Mouse (Mus musculus) CD4-positive, CD25-positive, alpha-beta regulatory T cell, adult 4 months (primary cell): ENCODE results near the gene Lrig1. TPM values are rescaled to one million over a fixed set of nuclear protein-coding genes. Genes with fewer than 3 reads are reported as not detected.

Experiments used
- ATAC-seq: one replicate; pipeline ENCODE4 v1.8.0; 2017
- polyA plus RNA-seq, 2 experiments: library from polyadenylated mRNA; unstranded; fragments of 100-300 nt; shearing (Covaris generic); gene quantifications; one replicate each; pipeline ENCODE4 v1.2.1; 2017

The Lrig1 gene
- polyA plus RNA-seq, 2 experiments from 2014 or later, result 30.8 to 38.6 TPM

DNA sequence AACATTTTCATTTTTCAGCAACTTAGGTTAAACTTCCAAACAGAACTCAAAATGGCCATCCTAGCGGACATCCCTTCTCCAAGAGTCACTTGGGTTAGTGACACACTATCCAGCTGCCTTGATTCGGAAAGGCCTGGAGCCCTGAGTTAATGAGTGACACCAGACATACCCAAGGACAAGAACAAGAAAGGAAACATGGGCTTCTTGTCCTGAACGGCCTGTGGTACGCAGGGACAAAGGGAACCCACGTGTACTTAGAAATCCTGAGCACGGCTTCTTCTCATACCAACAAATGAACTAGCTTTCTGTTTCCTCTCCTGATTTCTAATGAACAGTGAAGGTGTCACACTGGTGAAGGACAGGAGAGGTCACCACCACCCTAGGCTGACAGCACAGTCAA lies 85.6 kb downstream of the Lrig1 start:
- ATAC-seq, result no peak

DNA sequence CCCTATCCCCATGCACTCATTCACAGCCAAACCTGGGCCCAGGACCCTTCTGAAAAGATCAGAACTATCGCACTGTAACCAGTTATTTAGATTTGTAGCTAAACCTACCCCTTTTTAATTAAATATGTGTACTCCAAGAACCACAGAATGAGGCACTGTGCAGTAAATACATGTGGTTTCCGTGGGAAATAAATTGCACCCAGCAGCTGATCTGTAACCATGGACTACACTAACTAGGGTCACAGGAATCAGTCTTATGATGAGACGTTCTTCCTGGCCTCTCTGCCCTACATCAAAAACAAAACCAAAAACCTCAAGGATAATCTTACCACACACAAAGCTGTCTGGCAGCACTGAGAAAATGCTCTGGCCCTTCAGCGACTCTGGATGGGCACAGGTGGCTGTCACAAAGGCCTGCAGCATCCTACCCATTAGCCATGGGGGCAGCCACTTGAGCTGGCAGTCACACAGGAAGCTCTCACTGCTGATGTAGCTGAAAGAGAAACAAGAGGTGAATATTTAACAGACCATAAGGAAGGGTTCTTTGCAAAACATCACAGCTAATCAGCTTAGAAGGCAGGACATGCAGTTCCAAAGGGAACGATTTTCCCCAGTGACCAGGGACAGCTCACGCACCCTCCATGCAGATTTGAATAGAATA lies 86.6 kb downstream of the Lrig1 start:
- peak; percentile 16 for ATAC-seq

DNA sequence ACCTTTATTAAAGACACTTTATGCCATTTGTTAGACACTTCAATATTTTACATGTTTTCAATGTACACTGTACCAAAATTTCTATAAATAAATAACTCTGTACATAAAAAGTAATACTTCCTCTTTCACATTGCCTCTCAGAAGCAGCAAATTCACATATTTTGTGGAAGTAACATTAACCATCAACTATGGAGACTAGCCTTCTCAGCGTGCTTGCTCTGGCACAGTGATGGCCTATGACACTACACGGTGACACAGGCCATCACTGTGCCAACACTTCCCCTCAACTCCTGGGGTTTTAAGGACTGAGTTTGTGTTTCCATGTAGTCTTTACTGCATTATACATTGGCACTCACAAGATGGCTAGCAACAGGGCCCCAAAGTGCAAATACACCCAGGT lies 95.4 kb downstream of the Lrig1 start:
- ATAC-seq, result no peak

DNA sequence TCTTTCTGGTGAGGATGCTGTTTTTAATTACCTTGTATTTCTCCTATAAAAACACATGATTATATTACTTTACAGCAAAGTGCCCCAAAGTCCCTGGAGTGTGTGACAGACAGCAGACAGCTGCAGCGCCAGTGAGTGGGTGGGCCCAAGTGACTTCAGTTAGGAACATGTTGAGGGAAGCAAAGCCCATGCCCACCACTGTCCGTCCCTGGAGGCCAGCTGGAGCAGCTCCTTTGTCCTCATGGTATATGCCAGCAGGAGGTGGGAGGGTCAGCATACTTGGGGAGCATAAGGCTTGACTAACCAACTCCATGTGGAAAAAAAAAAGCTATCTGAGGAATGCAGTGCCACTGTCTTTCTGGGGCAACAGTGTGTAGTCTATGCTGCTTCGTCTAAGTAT lies 95.9 kb downstream of the Lrig1 start:
- no peak for ATAC-seq

DNA sequence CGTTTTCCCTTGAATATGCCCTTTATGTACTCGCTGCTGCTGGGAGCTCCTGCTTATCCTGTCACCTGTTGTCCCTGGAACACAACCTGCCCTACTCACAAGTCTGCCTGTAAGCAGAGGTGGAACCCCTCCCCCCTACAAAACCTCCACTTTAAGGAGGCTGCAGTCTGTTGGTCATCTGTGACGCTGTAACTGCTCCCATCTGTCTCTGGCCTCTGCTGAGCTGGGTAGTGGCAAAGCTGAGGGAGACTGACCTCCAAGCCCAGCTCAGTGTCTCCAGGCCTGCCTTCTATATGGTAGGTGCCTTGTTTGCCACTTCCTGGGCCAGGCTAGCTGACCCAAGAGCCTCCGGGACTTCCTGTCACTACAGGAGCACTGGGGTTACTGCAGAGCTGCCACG lies 98.1 kb downstream of the Lrig1 start:
- no peak for ATAC-seq

DNA sequence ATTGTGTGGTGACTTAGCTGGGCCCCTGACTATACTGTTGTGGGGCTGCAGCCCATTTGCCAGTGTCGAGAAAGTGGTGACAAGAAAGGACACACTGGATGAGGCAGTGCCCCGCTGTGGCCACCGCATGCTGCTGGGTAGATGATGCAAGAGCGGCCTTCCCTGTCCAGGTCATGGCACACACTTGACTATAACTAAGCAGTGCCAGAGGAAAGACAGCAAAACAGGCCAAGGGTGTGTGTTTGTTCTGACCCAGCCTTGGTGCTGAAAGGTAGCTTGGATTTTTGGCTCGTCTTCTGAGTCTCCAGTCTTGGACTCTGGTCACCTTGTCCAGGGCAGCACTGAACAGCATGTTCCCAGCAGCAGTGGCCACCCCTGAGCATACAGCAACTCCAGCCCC lies 98.9 kb downstream of the Lrig1 start:
- ATAC-seq, result no peak

DNA sequence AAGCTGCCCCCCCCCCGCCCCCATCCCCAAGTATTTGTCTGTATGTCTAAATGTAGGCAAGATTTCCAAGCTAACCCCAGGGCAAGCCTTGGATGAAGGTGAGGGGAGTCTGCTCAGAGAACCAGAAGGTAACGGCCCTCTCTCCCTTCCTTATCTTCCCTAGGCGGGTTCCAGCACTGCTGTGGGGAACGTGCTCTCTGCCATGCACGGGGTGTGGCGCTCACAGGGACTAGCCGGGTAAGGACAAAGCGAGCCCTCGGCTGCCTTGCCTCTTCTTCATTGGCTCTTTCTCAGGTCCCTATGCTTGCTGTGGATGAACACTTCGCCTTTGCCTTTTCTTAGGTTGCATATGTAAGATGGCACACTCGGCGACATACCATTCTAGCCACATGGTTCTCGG lies 100.9 kb downstream of the Lrig1 start:
- ATAC-seq, result no peak

DNA sequence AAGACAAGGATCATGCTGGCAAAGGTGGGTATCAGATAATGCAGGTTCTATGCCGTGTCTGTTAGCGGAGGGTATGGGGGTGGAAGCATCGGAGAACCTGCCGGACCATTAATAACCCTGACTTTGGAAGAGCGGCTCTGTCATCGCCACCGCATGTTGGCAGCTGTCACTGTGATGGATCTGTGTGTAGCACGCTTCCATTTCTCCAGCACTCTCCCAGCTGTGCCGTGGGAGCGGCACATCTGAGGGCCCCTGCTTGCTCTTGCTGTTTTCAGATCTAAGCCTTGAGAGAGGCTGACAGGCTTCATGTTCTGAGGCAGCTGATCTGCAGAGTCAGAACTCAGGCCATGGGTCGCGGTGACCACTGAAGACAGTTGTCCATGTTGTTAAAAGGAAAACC lies 101.5 kb downstream of the Lrig1 start:
- no peak for ATAC-seq

DNA sequence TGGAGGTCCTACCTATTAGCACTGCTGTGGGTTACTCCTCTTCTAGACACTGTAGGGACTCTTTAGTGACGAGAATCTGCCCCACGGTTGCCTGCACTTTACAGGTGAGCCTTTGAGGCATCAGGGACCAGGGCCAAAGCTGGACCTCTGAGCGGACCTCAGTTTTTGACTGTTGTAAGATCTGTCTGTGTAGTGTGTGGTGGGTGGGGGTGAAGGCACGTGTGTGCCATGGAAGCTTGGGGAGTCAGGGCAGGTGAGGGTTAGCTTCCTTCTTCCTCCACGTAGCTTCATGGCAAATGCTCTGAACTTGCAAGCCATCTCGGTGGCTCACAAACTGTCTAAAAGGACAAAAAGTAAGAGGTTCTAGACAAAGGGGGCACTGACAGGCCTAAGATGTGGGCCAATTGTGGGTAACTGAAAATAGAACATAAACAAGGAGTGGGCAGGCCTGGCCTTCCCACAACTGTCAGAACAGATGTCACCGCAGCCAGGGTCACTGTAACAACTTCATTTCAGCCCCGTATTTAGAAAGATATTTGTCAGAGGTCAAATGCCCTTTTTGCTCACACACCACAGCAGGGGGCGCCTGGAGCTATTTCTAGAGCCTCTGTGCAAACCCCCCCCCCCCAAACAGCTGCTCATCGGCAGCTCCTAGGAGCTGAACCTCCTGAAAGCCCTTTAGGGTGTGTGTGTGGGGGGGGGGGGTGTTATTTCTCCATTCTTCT lies 103.0 kb downstream of the Lrig1 start:
- ATAC-seq, result no peak

DNA sequence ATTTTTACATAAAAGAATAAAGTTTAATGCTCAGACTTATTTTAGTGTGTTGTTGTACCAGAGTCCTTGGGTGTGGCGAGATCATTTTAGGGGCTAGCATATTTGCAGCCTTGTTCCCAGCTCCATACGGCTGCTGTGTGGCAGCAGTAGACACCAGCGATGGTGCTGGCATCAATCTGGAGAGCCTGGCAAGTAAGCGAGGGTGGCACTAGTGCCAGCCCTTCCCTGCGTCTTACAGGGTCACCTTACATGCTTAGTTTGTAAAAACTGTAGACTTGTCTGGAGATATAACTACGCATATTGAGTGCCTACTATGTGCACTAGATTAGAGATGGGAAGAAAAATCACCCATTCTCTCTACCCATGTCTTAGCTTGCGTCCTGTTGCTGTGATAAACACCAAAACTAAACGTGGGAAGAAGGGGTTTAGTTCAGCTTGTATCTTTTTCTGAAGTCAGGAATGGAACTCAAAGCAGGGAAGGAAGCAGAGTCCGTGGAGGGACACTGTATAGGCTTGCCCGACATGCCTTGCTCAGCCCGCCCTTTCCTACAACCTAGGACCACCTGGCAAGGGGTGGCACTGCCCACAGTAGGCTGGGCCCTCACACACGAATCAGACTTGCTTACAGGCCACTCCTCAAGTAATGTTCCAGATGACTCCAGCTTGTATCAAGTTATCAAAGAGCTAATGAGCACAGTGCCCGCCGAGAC lies 103.8 kb downstream of the Lrig1 start:
- ATAC-seq, result no peak

DNA sequence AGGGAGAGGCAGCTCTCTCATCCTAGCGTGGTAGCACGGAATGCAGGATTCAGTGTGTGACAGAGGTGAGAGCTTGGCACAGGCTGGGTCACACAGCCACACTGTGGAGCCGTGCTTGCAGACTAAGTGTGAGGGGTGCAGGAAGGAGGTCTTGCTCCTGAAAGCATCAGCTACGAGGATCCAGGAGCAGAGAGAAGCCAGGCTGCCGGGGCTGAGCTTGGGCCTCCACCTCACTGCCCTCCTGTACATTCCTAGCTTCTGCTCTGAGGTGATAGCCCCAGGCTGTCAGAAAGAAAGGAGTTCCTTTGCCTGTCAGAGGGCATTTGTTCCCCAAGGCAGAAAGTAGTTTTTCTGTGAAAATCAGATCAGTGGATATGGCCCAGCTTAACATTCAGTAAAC lies 104.8 kb downstream of the Lrig1 start:
- no peak for ATAC-seq

DNA sequence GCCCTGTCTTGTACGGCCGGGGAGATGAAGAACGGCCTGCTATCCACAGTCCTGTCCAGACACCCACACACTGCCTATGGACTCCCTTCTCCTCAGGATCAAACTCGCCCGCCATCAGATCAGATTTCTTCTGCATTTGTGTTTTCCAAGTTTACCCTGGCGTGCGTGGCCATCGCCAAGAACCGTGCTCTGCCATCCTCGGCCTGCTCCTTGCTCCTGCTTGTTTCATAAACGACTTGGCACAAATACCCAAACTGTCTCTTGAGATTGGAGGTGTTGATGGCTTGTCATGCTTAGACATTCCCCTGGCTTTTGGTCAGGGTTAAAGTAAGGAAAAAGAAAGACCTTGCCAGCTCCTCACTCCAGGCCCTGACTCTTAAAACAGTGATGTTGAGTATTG lies 105.2 kb downstream of the Lrig1 start:
- no peak for ATAC-seq

DNA sequence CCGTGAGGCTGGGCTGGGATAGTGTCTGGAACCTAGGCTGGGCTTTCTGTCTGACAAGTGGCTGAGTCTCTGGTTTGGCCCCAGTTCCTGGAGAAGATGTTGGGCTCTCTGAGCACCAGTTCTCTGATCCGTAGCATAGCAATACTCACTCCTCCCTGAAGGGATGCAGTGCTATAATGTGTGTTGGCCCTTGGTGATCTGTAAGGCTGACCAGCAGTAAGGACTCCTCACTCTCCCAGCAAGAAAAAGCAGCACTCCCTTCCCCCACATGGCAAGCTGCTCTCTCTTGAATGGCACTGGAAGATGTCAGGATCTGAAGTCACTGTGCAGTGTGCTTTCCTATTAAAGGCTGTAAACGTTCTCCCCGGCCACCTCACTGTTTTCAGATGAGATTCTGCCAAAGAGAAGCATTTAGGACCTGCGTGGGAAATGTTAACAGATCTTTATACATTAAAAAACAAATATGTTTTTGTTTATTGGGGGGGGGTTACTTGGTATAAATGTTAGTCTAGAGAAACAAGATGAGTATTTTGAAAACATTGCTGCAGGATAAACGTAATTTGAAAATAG lies 105.8 kb downstream of the Lrig1 start:
- no peak for ATAC-seq

DNA sequence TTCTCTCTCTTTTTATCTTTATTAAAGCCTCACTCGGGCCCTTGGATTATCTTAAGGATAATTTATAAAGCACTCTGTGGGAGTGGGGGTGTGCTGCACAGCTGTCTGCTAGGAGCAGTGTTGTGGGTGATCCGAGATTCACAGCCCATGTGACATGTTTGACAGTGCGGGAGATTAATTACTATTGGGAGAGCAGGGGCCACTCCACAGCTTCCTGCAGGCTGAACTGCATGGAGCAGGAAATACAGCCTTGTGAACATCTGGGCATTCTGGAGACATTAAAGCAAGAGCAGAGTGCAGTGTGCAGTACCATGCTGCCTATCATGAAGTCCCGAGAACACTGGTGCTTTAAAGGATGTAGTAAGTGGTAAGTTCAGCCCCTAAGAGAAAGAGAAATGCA lies 107.2 kb downstream of the Lrig1 start:
- ATAC-seq, result no peak

DNA sequence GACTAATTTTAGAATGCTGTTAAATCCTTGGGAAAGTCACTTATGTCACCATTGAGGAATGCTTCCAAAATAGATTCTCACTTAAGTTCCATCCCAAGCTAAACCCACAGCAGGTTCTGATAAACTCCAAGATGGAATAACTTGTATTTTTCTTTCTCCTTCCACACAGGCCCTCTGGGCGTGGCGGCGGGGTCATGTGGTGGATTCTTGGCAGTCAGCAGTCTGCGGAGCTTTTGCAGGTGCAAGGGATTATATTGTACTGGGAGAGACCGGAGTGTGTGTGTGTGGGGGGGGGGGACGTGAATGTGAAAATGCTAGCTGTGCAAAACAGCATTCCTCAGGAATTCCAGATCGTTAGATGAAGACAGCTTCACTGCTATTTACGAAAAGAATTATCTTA lies 107.7 kb downstream of the Lrig1 start:
- ATAC-seq, result no peak

DNA sequence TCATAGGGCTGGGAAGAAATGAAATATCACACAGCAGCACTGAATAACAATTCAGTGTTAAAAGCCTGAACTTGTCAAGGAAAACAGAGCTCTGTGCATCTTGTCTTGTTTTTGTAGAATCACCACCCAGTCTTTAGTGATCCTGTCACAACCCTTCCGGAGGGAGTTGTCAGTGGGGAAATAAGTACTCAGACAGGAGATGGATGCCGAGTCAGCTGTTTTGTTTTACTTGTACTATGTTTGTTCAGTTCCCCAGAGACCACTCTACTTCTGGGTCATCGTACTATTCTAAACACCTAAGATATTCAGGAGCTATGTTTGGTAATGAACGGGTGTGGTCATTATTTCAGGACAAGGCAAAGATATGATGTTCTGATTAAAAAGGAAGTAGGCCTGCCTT lies 111.6 kb downstream of the Lrig1 start:
- no peak for ATAC-seq

DNA sequence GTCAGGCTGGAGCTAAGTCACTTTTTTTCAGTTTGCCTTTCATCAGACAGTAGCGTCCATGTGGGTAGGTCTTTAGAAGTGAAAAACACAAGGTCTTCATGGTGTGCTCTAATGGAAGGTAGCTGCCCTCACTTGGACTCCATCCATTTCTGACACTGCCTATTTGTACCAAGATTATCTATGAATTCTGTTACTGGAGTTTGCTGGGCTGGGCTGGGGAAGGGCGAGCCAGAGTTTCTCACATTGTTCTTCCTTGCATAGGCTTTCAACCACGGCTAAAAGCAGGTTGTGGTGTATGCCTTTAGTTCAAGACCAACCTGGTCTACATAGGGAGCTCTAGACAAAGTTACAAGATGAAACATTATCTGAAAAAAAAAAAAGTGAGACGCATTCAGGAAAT lies 115.0 kb downstream of the Lrig1 start:
- ATAC-seq, result no peak

DNA sequence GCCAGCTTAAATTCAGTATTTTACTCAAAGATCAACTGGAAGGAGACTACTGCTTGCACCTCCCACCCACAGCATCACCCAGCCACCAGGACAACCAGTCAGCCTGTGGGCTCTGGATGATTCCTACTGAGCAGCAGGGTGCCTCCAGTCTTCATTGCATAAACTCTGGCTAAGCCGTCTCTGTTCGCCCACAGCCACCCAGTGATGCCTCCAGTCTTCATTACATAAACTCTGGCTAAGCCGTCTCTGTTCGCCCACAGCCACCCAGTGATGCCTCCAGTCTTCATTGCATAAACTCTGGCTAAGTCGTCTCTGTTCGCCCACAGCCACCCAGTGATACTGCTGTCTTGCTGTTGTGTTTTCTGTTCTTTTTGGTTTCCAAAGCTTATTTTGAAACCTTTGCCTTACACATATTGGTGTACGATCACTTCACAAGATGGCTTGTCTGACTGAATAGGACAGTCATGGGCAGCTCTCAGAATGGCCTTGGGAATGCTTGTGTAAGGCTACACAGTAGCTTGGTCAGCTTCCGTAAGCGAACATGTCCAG lies 115.7 kb downstream of the Lrig1 start:
- no peak for ATAC-seq

DNA sequence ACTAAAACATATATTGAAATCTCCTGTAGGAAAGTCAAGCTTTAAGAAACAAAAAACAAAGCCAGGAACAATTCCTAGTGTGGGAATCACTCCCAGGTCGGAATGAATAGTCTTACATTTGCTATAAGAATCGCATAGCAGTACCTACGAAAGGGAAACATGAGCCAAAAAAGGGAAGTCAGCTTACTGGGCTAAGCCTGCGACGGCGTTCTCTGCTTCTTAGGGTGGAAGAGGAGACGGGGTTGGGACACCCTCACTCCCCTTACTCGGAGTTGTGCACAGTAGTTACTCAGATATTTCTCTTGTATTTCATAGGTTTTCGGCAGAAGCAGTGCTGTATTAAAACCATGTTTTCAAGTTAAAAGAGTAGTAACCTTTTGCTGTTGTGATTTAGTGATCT lies 117.9 kb downstream of the Lrig1 start:
- ATAC-seq, result no peak

DNA sequence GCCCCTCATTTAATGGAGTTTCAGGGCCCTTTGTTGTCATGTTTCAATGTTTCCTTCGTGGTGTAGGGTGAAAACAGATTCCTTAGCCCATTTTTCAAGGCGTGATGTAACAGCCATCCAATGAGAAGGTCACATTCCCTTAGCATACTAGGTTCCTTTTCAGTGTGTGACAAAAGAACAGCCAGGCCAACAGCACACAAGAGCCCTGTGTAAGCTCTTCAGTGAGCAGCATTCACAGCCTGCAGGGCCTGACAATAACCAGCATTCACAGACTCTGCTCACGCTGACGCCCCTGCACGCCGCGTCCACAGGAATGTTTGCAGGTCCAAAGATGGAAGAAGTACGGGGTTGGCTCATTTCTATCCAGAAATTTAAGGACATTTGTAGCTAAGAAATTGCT lies 122.0 kb downstream of the Lrig1 start:
- no peak for ATAC-seq

DNA sequence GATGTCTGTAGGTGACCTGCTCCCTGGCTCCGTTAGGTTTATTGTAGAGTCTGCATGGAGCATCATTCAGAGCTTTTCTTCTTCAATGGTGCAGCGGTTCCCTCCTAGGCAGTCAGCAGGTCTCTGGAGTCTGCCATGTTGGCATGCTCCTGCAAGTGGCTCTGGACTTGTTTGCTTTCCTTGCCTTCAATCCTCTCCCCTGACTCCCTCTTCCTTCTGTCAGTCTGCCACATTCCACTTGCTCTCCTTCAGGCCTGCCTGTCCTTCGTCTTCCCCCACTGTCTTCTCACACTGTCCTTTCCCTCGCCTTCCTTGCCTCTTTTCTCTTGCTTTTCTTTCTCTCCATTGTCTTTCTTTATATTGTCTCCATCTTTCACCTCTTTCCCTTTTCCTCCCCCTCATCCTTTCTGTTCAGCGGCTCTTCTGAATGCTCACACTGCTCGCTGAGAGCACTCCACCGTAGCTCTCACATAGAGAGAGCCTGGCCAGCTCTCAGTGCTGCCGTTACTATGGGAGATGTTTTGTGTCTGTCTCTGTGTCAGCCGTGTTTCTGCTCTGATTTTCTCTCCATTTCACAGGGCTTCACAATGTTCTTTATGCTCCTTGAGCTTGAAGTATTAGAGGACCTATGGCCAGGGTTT lies 124.3 kb downstream of the Lrig1 start:
- no peak for ATAC-seq

DNA sequence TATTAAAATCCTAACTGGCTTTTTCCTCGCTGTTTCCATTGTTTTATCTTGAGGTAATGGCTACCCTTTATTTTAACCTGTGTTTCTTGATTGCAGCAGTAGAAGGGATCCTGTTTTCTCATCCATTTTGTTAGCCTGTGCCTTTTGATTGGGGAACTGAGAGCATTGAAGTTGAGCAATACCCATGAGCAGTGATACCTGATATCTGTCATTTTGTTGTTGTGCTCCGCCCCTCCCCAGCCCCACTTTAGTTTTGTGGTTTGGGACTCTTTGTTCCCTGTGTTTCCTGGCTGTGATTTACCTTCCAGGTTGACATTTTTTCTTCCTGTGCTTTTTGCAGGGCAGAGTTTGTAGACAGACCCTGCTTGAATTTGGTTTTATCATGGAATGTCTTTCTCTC lies 131.9 kb downstream of the Lrig1 start:
- no peak for ATAC-seq

DNA sequence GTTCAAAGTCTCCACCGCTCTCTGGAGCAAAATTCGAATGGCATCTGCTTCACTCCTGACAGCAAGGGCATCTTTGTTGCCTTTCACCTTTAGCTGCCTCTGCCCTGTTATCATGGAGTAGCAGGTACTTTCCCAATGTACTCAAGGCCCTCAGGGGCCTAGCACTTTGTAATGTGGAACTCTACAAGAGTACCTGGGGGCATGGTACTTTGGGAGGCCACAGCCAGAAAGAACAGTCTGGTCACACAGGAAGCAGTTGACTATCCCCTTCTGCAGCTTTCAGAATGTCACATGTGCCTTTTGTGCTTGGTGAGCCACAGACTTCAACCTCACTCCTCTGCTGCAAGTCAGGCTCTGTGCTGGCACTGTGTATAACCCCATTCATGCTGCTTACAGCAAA lies 134.2 kb downstream of the Lrig1 start:
- ATAC-seq, result no peak
